Mouse (Mus musculus) thymus, postnatal 10 days (tissue): Measurements from ENCODE around the gene Gyg.

Experiments used
- DNase-seq, 2 experiments: peaks; one replicate each; pipeline ENCODE4 v3.0.0; 2021; ENCODE audit warnings: low spot score in 2 of 2

Gene Gyg

GRCm38 (mm10) chr3:20154531-20155367, at the start of gene Gyg:
Gyg (minus strand) TSS chr3:20155317.
- DNase-seq: peak; percentile 65 to 68

GRCm38 (mm10) chr3:20198869-20199268, 43.8 kb upstream of the Gyg start:
- DNase-seq: peak; percentile 12 to 62

DNA sequence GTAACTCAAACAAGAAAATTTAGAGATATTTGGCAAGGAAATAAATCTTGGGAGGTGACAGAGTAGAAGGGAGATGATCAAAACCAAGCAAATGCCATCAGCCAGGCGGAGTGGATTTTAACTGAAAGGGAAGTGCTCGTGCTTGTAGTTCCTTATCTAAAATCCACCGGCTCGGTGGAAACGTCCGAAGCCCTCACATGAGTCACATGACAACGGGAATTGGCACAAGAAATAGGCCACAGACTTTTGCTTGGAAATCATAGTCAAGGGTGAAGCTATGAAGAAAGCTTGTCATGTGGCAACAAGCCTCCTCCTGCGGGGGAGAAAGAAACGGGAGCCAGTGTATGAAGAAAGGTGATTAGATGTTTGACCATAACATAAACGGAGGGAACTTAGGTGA, 42.8 kb upstream of the Gyg start:
- no peak for DNase-seq

- DNase-seq: no peak
Observed at GRCm38 (mm10) chr3:20188976-20189675, 34.0 kb upstream of the Gyg start.

DNA sequence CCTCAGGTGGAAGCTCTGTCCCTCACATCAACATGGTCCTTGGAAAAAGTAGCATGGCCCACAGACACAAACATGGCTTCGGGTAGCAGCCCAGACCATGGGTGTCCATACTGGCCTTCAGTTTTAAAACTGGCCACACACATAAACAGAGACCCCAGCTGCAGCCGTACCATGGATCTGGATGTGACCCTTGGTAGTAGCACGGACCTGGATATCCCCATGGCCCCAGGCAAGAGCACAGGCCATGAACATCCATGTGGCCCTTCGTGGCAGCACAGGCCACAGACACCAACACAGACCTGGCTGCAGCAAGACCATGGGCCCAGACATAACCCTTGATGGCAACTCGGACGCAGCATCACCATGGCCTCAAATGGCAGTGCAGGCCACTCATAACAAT, 17.3 kb upstream of the Gyg start:
- DNase-seq: no peak

DNA sequence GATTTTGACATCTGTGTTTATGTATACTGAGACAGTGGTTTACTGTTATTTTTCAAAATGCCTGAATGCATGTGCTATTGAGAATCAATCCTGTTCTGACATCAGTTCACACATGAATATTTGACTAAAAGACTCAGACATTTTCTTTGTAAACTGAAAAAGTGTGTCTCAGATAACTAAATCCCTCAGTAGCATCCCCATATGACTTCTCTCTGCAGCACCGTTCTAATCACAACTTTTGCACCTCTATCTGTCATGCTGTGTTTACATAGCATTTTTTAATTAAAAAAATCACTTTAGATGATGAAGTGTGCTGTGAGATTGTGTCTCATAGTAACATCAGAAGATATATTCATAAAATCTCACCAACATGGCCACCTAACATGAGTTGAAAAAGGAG, 12.4 kb upstream of the Gyg start:
- DNase-seq: no peak

GRCm38 (mm10) chr3:20155476-20155875, 359 bp upstream of the Gyg start:
- DNase-seq: no peak

DNA sequence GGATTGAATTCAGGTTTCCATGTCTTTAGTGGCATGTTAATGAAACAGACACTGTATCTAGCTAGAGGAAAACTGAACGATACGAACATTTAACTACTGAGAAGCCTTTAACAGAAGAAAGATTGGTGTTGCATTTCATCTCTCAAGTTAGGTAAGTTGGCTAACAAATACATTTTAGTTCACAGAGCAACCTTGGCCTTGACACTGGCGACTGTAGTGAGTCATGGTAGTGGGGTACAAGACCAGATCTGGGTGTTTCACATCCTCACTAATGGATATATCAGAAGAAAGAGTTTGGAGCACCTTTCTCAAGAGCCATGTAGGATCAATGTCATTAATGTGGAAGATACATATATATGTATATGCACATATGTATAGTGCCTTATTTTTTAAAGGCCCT, 3.5 kb downstream of the Gyg start:
- no peak for DNase-seq

- DNase-seq: no peak
Observed at GRCm38 (mm10) chr3:20150511-20150910, 4.6 kb downstream of the Gyg start.

DNA sequence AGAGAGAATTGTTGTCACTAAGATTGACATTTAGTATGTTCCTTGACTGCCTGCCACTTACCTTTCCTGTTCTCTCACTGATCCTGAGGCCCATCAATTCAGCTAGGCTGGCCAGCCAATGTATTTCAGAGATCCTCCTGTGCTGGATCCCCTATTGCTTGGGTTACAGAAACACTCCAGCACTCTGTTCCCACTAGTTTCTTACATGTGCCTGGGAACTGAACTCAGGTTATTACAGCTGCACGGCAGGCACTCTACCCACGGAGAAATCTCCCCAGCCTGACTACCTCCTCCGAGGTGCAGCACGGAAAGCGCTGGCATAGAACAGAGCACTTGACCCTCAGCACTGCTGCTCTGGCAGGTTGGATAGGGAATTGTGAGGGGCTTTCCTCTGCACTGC, 7.5 kb downstream of the Gyg start:
- DNase-seq: no peak

- no peak for DNase-seq
Observed at GRCm38 (mm10) chr3:20146884-20147395, 8.2 kb downstream of the Gyg start.

GRCm38 (mm10) chr3:20145696-20146113, 9.4 kb downstream of the Gyg start:
- no peak for DNase-seq

DNA sequence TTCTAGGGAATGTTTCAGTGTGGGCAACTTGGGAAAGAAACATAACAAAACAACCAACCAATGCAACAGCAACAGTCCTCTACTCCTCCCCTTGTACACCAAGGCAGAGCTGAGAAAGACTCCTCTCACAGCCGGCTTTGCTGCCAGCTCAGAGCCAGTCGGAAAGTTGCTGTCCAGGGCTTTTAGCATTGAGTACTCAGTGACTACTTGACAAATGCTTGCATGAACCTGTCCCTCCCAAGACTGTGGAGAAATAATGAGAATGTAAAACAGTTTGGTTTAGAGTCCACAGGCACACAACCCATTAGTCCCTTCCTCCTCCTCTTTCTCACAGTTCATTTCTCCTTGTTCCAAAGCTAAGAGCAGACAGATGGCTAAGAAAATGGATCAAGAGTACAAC, 10.7 kb downstream of the Gyg start:
- DNase-seq: no peak

- no peak for DNase-seq
Observed at GRCm38 (mm10) chr3:20143726-20144125, 11.4 kb downstream of the Gyg start.

DNA sequence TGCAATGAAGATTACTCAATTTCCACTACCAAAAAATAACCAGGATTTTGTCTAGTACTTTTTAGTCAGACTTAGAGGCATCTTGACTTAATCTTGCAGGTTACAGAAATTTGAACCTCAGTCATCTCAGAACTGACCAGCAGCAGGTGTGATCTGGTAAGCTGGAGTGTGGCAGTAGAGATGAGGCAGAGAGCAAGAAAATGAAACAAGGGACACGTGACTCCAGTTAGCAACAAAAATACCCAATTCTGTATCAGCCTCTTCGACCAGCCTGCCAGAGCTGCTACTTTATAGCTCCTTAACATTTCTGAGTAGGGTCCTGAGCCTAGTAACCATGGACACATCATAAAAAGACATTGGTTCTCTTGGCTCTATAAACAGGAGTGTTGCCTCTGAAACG, 12.5 kb downstream of the Gyg start:
- no peak for DNase-seq

- DNase-seq: peak; percentile 30 to 39
Observed at GRCm38 (mm10) chr3:20142101-20142500, 13.0 kb downstream of the Gyg start.

DNA sequence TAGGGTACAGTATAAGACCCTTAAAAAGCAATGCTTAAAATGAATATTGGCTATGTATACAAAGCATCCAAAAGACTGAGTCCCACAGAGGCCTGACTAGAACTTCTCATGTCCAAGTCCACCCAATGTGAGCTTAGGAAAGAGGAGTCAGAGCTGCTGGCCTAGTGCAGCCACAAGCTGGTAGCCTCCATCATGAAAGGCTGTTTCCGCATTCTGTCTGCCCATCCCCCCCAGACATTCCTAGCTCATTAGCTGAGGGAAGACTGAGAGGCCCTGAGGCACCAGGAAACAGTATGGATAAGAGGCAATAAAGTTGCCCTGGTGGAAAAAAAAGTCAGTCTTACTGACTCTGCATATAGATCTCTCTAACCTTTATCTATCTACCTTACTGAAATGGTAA, 13.4 kb downstream of the Gyg start:
- DNase-seq: no peak

DNA sequence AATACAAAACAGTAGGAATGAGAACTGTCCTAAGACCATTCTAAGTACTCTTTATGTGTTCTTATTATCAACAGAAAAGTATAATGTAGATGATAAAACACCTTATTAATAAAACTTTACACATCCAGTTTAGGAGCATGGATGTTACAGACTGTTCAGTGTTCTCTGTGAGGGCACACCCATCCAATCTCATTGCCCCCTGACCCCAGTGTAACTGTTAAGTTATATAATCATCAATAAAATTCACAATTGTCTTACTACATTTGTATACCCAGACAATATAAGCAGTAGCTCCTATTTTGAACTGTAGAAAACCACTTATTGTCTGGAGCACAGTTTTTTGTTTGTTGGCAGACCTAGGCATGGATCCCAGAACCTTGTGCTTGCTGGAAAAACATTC, 13.9 kb downstream of the Gyg start:
- DNase-seq: no peak

DNA sequence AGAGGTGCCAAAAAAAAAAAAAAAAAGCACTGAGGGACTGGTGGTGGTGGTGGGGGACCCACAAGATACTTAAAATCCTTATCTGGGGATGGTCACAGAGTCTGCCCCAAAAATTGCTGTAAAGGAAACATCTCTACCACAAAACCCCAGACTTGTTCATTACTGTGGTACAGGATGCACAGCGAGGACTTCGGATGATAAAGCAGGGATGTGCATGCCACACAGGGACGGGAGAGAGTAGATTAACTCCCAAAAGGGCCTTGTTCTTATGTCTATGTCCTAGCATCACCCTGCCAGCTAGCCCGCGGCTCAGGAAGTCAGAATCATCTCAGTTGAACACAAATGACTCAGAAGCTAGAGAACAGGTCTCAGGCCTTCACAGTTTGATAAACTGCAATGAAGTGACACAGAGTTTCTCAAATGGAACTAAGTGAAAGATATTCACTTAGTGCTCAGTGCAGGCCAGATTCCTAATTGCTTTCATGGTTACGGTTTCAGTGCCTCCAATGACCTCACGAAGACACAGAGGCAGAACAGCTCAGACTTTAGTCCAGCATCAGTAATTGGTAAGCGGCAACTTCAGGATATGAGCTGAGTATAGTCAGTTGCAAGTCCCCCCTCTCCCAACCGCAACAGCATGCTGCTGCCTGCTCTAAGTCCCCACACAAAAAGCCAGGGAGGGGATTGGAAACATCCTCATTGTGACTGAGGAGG, 18.1 kb downstream of the Gyg start:
- DNase-seq: no peak

DNA sequence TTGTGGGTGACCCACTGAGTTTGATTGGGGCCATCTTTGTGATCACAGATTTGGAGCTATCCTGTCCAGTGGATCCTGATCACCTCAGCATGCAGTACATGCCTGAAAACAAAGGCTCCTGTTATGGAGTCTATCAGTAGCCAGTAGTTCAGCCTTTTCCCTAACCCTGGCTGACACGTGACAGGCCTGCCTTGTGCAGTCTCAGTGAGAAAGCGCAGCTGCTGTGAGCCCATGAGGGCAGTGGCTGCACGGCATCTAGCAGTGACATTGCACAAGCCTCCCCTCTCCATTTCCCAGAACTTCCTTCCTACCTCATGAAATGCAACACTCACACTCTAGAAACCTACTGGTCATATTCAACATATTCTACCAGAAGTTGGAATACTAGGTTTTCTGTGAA, 20.6 kb downstream of the Gyg start:
- no peak for DNase-seq

GRCm38 (mm10) chr3:20133745-20134144, 21.4 kb downstream of the Gyg start:
- no peak for DNase-seq

- DNase-seq: no peak
Observed at GRCm38 (mm10) chr3:20132731-20133130, 22.4 kb downstream of the Gyg start.
